Mouse (Mus musculus) cerebral cortex, adult 2 months (tissue): Measurements from ENCODE around the gene Tnc.

ENCODE experiments used
- WGBS: fragments of 180-500 bp; shearing (Covaris S2); methylation state at CpG from one replicate; pipeline ENCODE4 v1.1.7; 2018; 5-methylcytosine and 5-hydroxymethylcytosine counted together

Gene Tnc

DNA sequence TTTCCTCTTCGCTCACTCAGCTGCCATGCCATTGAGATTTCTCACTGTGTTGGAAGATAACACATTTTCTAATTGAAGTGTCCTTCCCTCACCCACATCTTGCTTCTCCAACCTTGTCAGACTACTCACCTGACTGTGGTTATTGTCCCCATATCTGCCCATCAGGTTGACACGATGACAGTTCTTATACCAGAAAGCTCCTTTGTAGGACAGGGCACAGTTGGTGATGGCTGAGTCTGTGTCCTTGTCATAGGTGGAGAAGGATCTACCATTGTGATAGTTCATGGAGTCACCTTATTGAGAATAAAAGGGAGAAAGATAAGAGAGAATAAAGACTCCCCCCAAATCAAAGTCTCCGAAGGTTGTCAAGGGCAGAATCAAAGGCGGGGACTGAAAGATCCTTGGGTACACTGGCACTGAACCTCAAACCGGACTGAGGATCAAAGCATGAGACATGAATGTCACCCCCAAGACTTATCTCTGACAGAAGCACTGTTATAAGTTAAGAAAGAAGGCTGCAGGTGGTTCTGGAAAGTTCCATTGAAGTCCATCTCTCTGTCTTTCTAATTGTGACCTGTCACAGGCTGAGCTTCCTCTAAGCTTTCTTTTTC is 84.9 kb downstream of the Tnc start:
- 95% methylated on average over 5 of the region's 5 CpGs for WGBS

DNA sequence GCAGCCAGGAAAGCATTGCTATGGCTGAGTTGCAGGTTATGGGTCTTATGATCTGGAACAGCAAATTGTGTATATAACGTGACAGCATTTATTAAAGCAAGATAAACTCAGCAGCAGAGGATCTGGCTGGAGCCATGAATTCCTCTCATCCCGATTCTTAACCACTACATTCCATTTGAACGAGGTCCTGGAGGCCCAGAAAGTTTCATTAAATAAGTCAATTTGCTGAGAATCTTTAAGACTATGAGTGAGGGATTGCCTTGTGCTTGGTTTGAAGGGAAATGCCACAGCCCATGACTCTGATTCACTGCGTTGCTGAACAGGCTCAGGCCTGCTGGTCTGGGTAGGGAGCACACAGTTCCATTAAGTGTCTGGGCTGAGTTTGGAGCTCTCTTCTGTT is 88.2 kb downstream of the Tnc start:
- WGBS, result 95% methylated on average over 4 of the region's 4 CpGs

- 91% methylated on average over 9 of the region's 9 CpGs for WGBS
These were observed 96.8 kb downstream of the Tnc start for GRCm38 (mm10) chr4:63950054-63950453.

DNA sequence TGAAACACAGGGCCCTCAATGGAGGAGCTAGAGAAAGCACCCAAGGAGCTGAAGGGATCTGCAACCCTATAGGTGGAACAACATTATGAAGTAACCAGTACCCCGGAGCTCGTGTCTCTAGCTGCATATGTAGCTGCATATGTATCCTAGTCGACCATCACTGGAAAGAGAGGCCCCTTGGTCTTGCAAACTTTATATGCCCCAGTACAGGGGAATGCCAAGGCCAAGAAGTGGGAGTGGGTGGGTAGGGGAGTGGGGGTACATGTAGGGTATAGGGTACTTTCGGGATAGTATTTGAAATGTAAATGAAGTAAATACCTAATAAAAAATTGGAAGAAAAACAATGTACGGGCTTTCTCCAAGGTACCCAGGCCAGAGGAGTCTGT is 98.1 kb downstream of the Tnc start:
- 94% methylated on average over 5 of the region's 5 CpGs for WGBS

- 38% methylated on average over 12 of the region's 12 CpGs for WGBS
These were observed 98.6 kb downstream of the Tnc start for GRCm38 (mm10) chr4:63948066-63948687.

- 86% methylated on average over 5 of the region's 5 CpGs for WGBS
These were observed 103.0 kb downstream of the Tnc start for GRCm38 (mm10) chr4:63943813-63944212.

- WGBS, result 94% methylated on average over 3 of the region's 3 CpGs
These were observed 103.9 kb downstream of the Tnc start for GRCm38 (mm10) chr4:63942875-63943274.

GRCm38 (mm10) chr4:63941420-63941819 is 105.4 kb downstream of the Tnc start:
- 96% methylated on average over 2 of the region's 2 CpGs for WGBS

GRCm38 (mm10) chr4:63939428-63939827 is 107.4 kb downstream of the Tnc start:
- 84% methylated on average over 3 of the region's 3 CpGs for whole genome bisulfite sequencing

GRCm38 (mm10) chr4:63935960-63936359 is 110.9 kb downstream of the Tnc start:
- WGBS, result 89% methylated on average over 4 of the region's 4 CpGs

DNA sequence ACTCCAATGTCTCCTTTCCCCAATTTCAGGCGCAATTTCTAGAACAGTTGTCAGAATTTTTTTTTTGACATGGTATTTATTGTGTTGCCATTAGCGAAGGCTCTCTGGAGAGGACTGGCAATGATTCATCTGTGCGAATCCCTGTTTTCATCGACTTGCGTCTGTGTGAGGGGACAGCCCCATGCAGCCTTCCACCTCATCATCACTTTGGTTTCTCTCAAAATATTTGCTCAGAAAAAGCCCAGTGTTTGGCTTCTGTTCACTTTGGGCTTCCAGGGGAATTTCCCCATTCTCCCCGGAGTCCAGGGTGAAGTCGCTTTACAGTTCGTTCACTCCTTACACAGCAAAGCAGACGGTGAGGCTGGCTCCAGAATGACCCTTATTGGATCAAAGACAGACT is 111.5 kb downstream of the Tnc start:
- WGBS, result 85% methylated on average over 9 of the region's 9 CpGs

GRCm38 (mm10) chr4:63930863-63931262 is 116.0 kb downstream of the Tnc start:
- 94% methylated on average over 2 of the region's 2 CpGs for WGBS

DNA sequence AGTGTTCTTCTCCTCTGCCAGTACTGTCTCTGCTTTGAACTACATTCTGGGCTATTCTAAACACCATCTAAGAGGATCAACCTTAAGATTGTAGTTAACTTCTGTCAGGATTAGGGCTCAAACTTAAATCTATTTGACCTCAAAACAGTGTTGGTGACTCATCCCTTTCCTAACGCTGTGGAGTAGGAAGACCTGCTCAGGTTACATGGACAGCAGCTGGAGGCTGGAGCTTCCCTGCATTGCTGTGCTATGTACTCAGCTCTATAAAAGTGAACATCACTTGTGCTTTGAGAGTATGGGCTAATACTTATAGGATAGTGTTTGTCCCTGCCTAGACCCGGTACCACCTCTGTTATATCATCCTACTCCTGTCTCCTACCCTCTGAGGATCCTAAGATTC is 117.3 kb downstream of the Tnc start:
- WGBS, result 78% methylated on average over 2 of the region's 2 CpGs

- 94% methylated on average over 1 of the region's 1 CpGs for WGBS
These were observed 118.6 kb downstream of the Tnc start for GRCm38 (mm10) chr4:63928192-63928591.

DNA sequence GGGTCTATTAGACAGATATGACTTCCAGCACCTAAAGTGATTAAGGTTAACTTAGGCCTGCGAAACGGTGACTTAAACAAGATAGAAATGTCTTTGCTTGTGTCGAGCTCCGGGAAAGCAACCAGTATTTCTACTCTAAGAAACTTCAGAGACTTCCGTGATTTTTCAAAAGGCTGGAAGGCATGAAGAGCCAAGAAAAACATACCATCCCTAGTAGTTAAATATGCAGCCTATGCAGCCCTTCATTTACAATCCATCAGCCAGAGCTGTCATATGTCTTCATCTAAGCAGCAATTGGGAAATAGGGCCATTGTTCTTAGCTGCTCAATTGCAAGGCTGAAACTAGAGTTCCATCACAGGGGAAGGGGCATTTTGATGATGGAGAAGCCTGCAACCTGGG is 129.6 kb downstream of the Tnc start:
- WGBS, result 61% methylated on average over 5 of the region's 5 CpGs

DNA sequence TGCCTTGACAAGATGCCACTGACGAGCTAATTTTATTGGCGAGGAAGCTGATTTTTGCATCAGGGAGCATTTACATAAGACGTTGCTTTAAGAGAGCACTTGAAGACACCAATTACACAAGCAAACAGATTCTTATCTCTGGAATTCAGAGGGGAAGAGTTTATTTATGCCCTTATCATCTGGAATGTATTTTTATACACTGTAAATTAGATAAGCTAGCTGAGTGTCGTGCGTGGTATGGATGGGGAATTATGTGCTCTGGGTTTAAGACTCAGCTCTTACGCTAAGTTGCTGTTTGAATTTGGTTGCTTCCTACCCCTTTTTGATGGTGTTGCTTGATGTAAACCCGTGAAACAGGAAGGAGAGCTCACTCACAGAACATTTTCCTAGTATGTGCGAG is 130.1 kb downstream of the Tnc start:
- WGBS, result 65% methylated on average over 8 of the region's 8 CpGs

GRCm38 (mm10) chr4:63916288-63916687 is 130.5 kb downstream of the Tnc start:
- WGBS, result 71% methylated on average over 3 of the region's 3 CpGs
